Mouse (Mus musculus): ENCODE measurements around the gene Cntnap2. TPM values are rescaled to one million over a fixed set of nuclear protein-coding genes. Genes with fewer than 3 reads are reported as not detected.

Gene Cntnap2
- total RNA-seq (2023) = not detected

GRCm38 (mm10) chr6:45059091-45059490 lies at the start of gene Cntnap2:
Gene Cntnap2 (plus strand): TSS chr6:45059357.

Measured in monocyte, adult 59 days (primary cell).